Mouse (Mus musculus) neural tube, embryonic 11.5 days (tissue): ENCODE results near the gene Ccdc97. TPM values are rescaled to one million over a fixed set of nuclear protein-coding genes. Genes with fewer than 3 reads are reported as not detected.

Experiments
- ATAC-seq: fragments of 200-750 bp; cut with Nextera tagmentation; 2 replicates; pipeline ENCODE4 v1.8.0; 2017; ENCODE audit warnings: moderate number of reproducible peaks, mild to moderate bottlenecking, moderate TSS enrichment, moderate library complexity; ENCODE audit not compliant: insufficient read depth, low FRiP score, low TSS enrichment
- DNase-seq: peaks from one replicate; pipeline ENCODE4 v3.0.0-alpha.2; 2015; ENCODE audit warnings: low spot score
- H3K27ac ChIP-seq: fragments of 300-500 bp; sonication (generic); 2 replicates; pipeline ENCODE4 v1.5.1; 2014; ENCODE audit warnings: low read depth, mild to moderate bottlenecking, low read length
- H3K27me3 ChIP-seq: fragments of 300-500 bp; sonication (generic); 2 replicates; pipeline ENCODE4 v1.6.1; 2014; ENCODE audit warnings: mild to moderate bottlenecking, low read length, mixed read lengths; ENCODE audit not compliant: control insufficient read depth, insufficient read depth
- H3K36me3 ChIP-seq: fragments of 300-500 bp; sonication (generic); 2 replicates; pipeline ENCODE4 v1.6.1; 2014; ENCODE audit warnings: mild to moderate bottlenecking, low read length, moderate library complexity, mixed read lengths; ENCODE audit not compliant: control insufficient read depth, insufficient read depth
- H3K4me1 ChIP-seq: fragments of 300-500 bp; sonication (generic); 2 replicates; pipeline ENCODE4 v1.6.1; 2014; ENCODE audit warnings: low read length, mixed read lengths; ENCODE audit not compliant: control insufficient read depth, insufficient read depth
- H3K4me2 ChIP-seq: fragments of 300-500 bp; sonication (generic); 2 replicates; pipeline ENCODE4 v1.6.1; 2014; ENCODE audit warnings: low read depth, mild to moderate bottlenecking, moderate library complexity
- H3K4me3 ChIP-seq: fragments of 300-500 bp; sonication (generic); 2 replicates; pipeline ENCODE4 v1.5.1; 2014; ENCODE audit warnings: low read depth, low read length
- H3K9ac ChIP-seq: fragments of 300-500 bp; sonication (generic); 2 replicates; pipeline ENCODE4 v1.6.1; 2014; ENCODE audit warnings: mild to moderate bottlenecking, low read length
- H3K9me3 ChIP-seq: fragments of 300-500 bp; sonication (generic); 2 replicates; pipeline ENCODE4 v1.6.1; 2016; ENCODE audit warnings: low read length; ENCODE audit not compliant: control insufficient read depth
- WGBS: fragments of 180-500 bp; shearing (Covaris S2); extraction: QIAGEN DNeasy Blood & Tissue Kit; methylation state at CpG from one replicate; pipeline ENCODE4 v1.1.7; 2014; 5-methylcytosine and 5-hydroxymethylcytosine counted together
- polyA plus RNA-seq: library from polyadenylated mRNA; unstranded; fragments of >200 nt; fragmentation: Nextera tagmentation; extraction: Ambion mirVana; gene quantifications from 2 replicates; pipeline ENCODE4 v1.2.1, GENCODE M21; 2014

Gene Ccdc97
- polyA plus RNA-seq, 1 experiment from 2014 or later: 39.5 TPM

DNA sequence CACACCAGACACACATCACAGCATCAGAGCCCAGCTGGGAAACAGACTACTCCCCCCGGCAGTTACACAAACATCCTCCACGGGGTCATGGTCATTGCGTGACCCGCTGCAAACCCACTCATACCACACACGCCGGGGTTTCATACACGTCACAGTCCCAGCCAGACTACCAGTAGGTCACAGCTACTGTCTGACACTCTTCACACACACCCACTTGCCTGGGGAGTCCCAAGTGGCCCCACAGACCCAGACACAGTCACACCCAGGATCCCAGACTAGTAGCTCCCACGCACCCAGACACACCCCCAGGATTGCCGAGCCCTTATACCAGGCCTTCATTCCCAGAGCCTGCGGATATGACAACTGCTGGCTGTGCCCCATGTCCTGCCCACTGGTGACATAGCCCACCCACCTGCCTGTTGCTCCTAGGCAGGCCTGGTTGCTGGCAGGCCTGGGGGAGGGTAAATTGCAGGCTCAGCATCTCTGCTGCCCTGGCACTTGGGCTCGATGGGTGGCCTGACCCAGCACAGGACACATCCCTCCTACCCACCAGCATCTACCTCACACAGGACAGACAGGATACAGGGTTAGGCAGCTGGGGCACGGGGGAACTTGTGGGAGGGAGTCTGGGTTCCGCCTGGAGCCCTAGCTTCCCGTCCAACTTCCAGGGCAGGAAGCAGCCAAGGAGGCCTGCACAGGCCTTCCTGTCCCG, 11.2 kb downstream of the Ccdc97 start:
- H3K4me1 ChIP-seq: peaks cover 22% of the 10 kb centered on the region
- no peak overlapping the region; the same call in 1 of the 2 replicates for H3K4me2 ChIP-seq
- ATAC-seq (no peak), DNase-seq (no peak)
- whole genome bisulfite sequencing: 64% methylated on average over 15 of the region's 15 CpGs
- H3K36me3 ChIP-seq: peaks cover under 1% of the 10 kb centered on the region
- 0 out of 2 replicates have a peak overlapping the region, but pooled peaks have one; percentile 22 for H3K9ac ChIP-seq
- H3K9me3 ChIP-seq: no peaks in the 10 kb centered on the region
- H3K27ac ChIP-seq: peak overlapping the region; percentile 34; the same call in 1 of the 2 replicates
- no peak overlapping the region for H3K4me3 ChIP-seq
- H3K27me3 ChIP-seq: no peaks in the 10 kb centered on the region

- Histone ChIP-seq H3K4me3 (no peak overlapping the region), H3K27ac (no peak overlapping the region), H3K4me1 (peaks cover 17% of the 10 kb centered on the region), H3K36me3 (no peaks in the 10 kb centered on the region), H3K27me3 (no peaks in the 10 kb centered on the region), H3K4me2 (no peak overlapping the region), H3K9me3 (no peaks in the 10 kb centered on the region), H3K9ac (no peak overlapping the region)
- DNase-seq (no peak), ATAC-seq (no peak)
- WGBS: 62% methylated on average over 7 of the region's 7 CpGs
These were observed 12.2 kb downstream of the Ccdc97 start for GRCm38 (mm10) chr7:25706578-25707170.

- H3K27ac ChIP-seq: no peak overlapping the region
- H3K9ac ChIP-seq: no peak overlapping the region
- no peak overlapping the region for H3K4me3 ChIP-seq
- H3K9me3 ChIP-seq: no peaks in the 10 kb centered on the region
- H3K4me2 ChIP-seq: no peak overlapping the region
- DNase-seq (no peak), ATAC-seq (no peak)
- H3K27me3 ChIP-seq: no peaks in the 10 kb centered on the region
- H3K36me3 ChIP-seq: no peaks in the 10 kb centered on the region
- 75% methylated on average over 6 of the region's 6 CpGs for WGBS
- peaks cover 11% of the 10 kb centered on the region for H3K4me1 ChIP-seq
These were observed 13.1 kb downstream of the Ccdc97 start for GRCm38 (mm10) chr7:25705801-25706251.

- peak overlapping the region; percentile 46 for H3K4me2 ChIP-seq
- 7% methylated on average over 18 of the region's 37 CpGs for WGBS
- peak overlapping the region; percentile 24 for H3K4me3 ChIP-seq
- no peak overlapping the region for H3K27ac ChIP-seq
- H3K36me3 ChIP-seq: no peaks in the 10 kb centered on the region
- no peak overlapping the region for H3K9ac ChIP-seq
- H3K27me3 ChIP-seq: no peaks in the 10 kb centered on the region
- DNase-seq: no peak
- ATAC-seq: no peak
- peaks cover 3% of the 10 kb centered on the region for H3K4me1 ChIP-seq
- H3K9me3 ChIP-seq: no peaks in the 10 kb centered on the region
These were observed 14.0 kb downstream of the Ccdc97 start for GRCm38 (mm10) chr7:25704716-25705364.

DNA sequence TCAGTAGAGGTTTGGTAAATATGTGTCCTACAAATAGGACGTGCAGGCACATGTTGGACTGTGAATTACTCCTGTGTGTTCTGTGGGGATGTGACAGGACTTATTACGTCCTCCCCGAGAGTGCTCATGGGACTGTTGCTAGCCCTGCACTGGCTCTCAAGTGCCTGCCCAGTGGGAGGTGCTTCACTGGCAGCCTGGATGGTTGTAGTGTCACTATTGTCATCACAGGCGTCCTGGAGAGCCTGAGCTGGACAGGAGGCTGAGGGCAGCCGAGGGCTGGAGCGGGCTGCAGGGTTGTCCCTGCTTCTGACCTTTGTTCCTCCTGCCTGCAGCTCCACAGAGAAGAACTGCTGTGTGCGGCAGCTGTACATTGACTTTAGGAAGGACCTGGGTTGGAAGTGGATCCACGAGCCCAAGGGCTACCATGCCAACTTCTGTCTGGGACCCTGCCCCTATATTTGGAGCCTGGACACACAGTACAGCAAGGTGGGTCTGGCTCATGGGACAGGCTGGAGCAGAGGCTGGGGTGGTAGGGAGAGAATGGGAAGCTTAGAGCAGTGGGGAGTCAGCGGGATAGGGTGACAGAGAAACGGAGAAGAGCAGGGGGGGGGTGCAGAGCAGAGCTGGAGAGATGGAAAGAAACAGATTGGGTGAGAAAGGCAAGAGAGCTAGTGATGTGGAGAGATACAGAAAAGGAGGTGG, 14.9 kb downstream of the Ccdc97 start:
- H3K9ac ChIP-seq: no peak overlapping the region
- peaks cover 3% of the 10 kb centered on the region; the same call in 1 of the 2 replicates for H3K4me1 ChIP-seq
- DNase-seq: no peak
- H3K9me3 ChIP-seq: no peaks in the 10 kb centered on the region
- H3K4me3 ChIP-seq: no peak overlapping the region
- H3K27me3 ChIP-seq: no peaks in the 10 kb centered on the region
- no peak overlapping the region for H3K27ac ChIP-seq
- H3K4me2 ChIP-seq: peak overlapping the region; percentile 1; the same call in 1 of the 2 replicates
- no peak for ATAC-seq
- no peaks in the 10 kb centered on the region for H3K36me3 ChIP-seq
- 28% methylated on average over 10 of the region's 10 CpGs for WGBS

DNA sequence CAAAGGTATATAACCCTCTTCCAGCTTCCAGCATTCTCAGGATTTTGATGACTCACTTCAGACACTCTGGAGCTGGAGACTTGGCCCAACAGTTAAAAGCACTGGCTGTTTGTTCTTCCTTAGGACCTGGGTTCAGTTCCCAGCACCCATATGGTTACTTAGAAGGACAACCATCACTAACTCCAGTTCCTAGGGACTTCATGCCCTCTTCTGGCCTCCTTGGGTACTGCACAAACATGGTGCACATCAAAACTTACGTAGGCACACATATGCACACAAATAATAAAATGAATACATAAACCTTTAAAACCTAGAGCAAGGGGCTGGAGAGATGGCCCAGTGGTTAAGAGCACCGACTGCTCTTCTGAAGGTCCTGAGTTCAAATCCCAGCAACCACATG, 16.5 kb downstream of the Ccdc97 start:
- no peak overlapping the region for H3K27ac ChIP-seq
- H3K9me3 ChIP-seq: no peaks in the 10 kb centered on the region
- no peaks in the 10 kb centered on the region for H3K36me3 ChIP-seq
- no peak overlapping the region for H3K9ac ChIP-seq
- ATAC-seq (no peak), DNase-seq (no peak)
- H3K4me1 ChIP-seq: 0 out of 2 replicates have a peak, but pooled peaks cover 3% of the 10 kb centered on the region
- no peak overlapping the region for H3K4me2 ChIP-seq
- no peak overlapping the region for H3K4me3 ChIP-seq
- H3K27me3 ChIP-seq: no peaks in the 10 kb centered on the region
- 93% methylated on average over 2 of the region's 2 CpGs for WGBS

GRCm38 (mm10) chr7:25700732-25701131, 18.2 kb downstream of the Ccdc97 start:
- Histone ChIP-seq H3K27me3 (no peaks in the 10 kb centered on the region), H3K27ac (no peak overlapping the region), H3K9ac (no peak overlapping the region), H3K4me2 (no peak overlapping the region), H3K36me3 (no peaks in the 10 kb centered on the region), H3K4me1 (0 out of 2 replicates have a peak, but pooled peaks cover 3% of the 10 kb centered on the region), H3K4me3 (no peak overlapping the region), H3K9me3 (no peaks in the 10 kb centered on the region)
- ATAC-seq: no peak
- no peak for DNase-seq
- WGBS: 77% methylated on average over 12 of the region's 12 CpGs

DNA sequence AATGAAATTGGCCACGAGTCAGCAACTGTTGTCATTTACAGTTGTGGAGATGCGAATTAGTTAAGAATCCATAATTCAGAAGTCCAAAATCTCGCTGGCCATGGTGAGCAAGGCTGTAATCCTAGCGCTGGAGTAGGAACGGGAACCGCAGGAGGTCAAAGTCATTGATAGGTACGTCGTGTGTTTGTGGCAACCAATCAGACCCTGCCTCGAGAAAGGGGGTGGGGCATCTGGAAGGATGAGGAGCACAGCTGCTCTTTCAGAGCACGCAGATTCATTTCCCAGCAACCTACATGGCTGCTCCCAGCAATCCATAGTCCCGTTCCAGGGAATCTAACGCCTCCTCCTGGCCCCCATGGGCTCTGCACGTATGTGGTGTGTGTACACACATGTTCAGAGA, 19.0 kb downstream of the Ccdc97 start:
- H3K4me3 ChIP-seq: no peak overlapping the region
- no peaks in the 10 kb centered on the region for H3K27me3 ChIP-seq
- WGBS: 50% methylated on average over 13 of the region's 13 CpGs
- no peak overlapping the region for H3K4me2 ChIP-seq
- no peaks in the 10 kb centered on the region for H3K9me3 ChIP-seq
- no peaks in the 10 kb centered on the region for H3K36me3 ChIP-seq
- no peak overlapping the region for H3K27ac ChIP-seq
- 0 out of 2 replicates have a peak, but pooled peaks cover 3% of the 10 kb centered on the region for H3K4me1 ChIP-seq
- ATAC-seq (no peak), DNase-seq (no peak)
- H3K9ac ChIP-seq: no peak overlapping the region
